Mouse (Mus musculus): ENCODE measurements around the gene Slain1. TPM values are rescaled to one million over a fixed set of nuclear protein-coding genes. Genes with fewer than 3 reads are reported as not detected.

Slain1 gene
- polyA plus RNA-seq, 1 experiment from 2014 or later: 0.28 TPM

GRCm38 (mm10) chr14:103655448-103655847, 5.4 kb downstream of the Slain1 start:
- no peak overlapping the region for H3K4me3 ChIP-seq (ENCODE audit: low read depth, low read length)
- TF ChIP-seq CTCF (IDR thresholded peaks at IDR 0.05; ENCODE audit: low read depth) (no peak), EP300 (IDR thresholded peaks at IDR 0.05; ENCODE audit: low read depth) (no peak)
- no peaks in the 10 kb centered on the region for H3K36me3 ChIP-seq (replicated peaks; ENCODE audit: insufficient read depth, low read length)
- no peak overlapping the region for H3K27ac ChIP-seq (ENCODE audit: low read depth)
- no peak for ATAC-seq
- no peak overlapping the region for H3K9ac ChIP-seq (replicated peaks)
- WGBS (ENCODE audit: insufficient replicate concordance): 73% methylated on average over 5 of the region's 5 CpGs
- peaks cover 14% of the 10 kb centered on the region; the same call in 1 of the 2 replicates for H3K27me3 ChIP-seq (ENCODE audit: insufficient read depth, low read length)
- H3K9me3 ChIP-seq (ENCODE audit: low read length): no peaks in the 10 kb centered on the region
- 0 out of 2 replicates have a peak, but pooled peaks cover 8% of the 10 kb centered on the region for H3K4me1 ChIP-seq (ENCODE audit: insufficient read depth)
- DNase-seq: no peak
- H3K4me2 ChIP-seq (ENCODE audit: low read depth, low read length): no peak overlapping the region

GRCm38 (mm10) chr14:103657876-103658275, 7.8 kb downstream of the Slain1 start:
- DNase-seq (no peak), ATAC-seq (no peak)
- Histone ChIP-seq H3K4me1 (ENCODE audit: insufficient read depth) (no peaks in the 10 kb centered on the region), H3K4me3 (ENCODE audit: low read depth, low read length) (no peak overlapping the region), H3K27me3 (ENCODE audit: insufficient read depth, low read length) (no peaks in the 10 kb centered on the region), H3K4me2 (ENCODE audit: low read depth, low read length) (no peak overlapping the region), H3K9ac (replicated peaks) (no peak overlapping the region), H3K36me3 (replicated peaks; ENCODE audit: insufficient read depth, low read length) (no peaks in the 10 kb centered on the region), H3K9me3 (ENCODE audit: low read length) (no peaks in the 10 kb centered on the region), H3K27ac (ENCODE audit: low read depth) (no peak overlapping the region)
- TF ChIP-seq CTCF (IDR thresholded peaks at IDR 0.05; ENCODE audit: low read depth): no peak
- no peak for TF ChIP-seq EP300 (IDR thresholded peaks at IDR 0.05; ENCODE audit: low read depth)
- 53% methylated on average over 4 of the region's 4 CpGs for WGBS (ENCODE audit: insufficient replicate concordance)

GRCm38 (mm10) chr14:103663026-103663425, 13.0 kb downstream of the Slain1 start:
- Histone ChIP-seq H3K4me2 (ENCODE audit: low read depth, low read length) (no peak overlapping the region), H3K9me3 (ENCODE audit: low read length) (no peaks in the 10 kb centered on the region), H3K27me3 (ENCODE audit: insufficient read depth, low read length) (no peaks in the 10 kb centered on the region), H3K36me3 (replicated peaks; ENCODE audit: insufficient read depth, low read length) (no peaks in the 10 kb centered on the region), H3K4me3 (ENCODE audit: low read depth, low read length) (no peak overlapping the region), H3K27ac (ENCODE audit: low read depth) (no peak overlapping the region), H3K9ac (replicated peaks) (no peak overlapping the region), H3K4me1 (ENCODE audit: insufficient read depth) (no peaks in the 10 kb centered on the region)
- no peak for TF ChIP-seq CTCF (IDR thresholded peaks at IDR 0.05; ENCODE audit: low read depth)
- TF ChIP-seq EP300 (IDR thresholded peaks at IDR 0.05; ENCODE audit: low read depth): no peak
- WGBS (ENCODE audit: insufficient replicate concordance): 81% methylated on average over 7 of the region's 7 CpGs
- no peak for ATAC-seq
- no peak for DNase-seq

- TF ChIP-seq EP300 (IDR thresholded peaks at IDR 0.05; ENCODE audit: low read depth): no peak
- no peak for TF ChIP-seq CTCF (IDR thresholded peaks at IDR 0.05; ENCODE audit: low read depth)
- H3K4me3 ChIP-seq (ENCODE audit: low read depth, low read length): no peak overlapping the region
- ATAC-seq: no peak
- H3K27me3 ChIP-seq (ENCODE audit: insufficient read depth, low read length): no peaks in the 10 kb centered on the region
- DNase-seq: no peak
- no peaks in the 10 kb centered on the region for H3K9me3 ChIP-seq (ENCODE audit: low read length)
- no peaks in the 10 kb centered on the region for H3K4me1 ChIP-seq (ENCODE audit: insufficient read depth)
- no peak overlapping the region for H3K9ac ChIP-seq (replicated peaks)
- WGBS (ENCODE audit: insufficient replicate concordance): 56% methylated on average over 4 of the region's 4 CpGs
- H3K27ac ChIP-seq (ENCODE audit: low read depth): no peak overlapping the region
- H3K4me2 ChIP-seq (ENCODE audit: low read depth, low read length): no peak overlapping the region
- H3K36me3 ChIP-seq (replicated peaks; ENCODE audit: insufficient read depth, low read length): no peaks in the 10 kb centered on the region
Measured at GRCm38 (mm10) chr14:103664391-103664790, 14.4 kb downstream of the Slain1 start.

- Histone ChIP-seq H3K27me3 (ENCODE audit: insufficient read depth, low read length) (no peaks in the 10 kb centered on the region), H3K4me3 (ENCODE audit: low read depth, low read length) (no peak overlapping the region), H3K4me1 (ENCODE audit: insufficient read depth) (no peaks in the 10 kb centered on the region), H3K36me3 (replicated peaks; ENCODE audit: insufficient read depth, low read length) (no peaks in the 10 kb centered on the region), H3K27ac (ENCODE audit: low read depth) (no peak overlapping the region), H3K4me2 (ENCODE audit: low read depth, low read length) (no peak overlapping the region), H3K9ac (replicated peaks) (no peak overlapping the region), H3K9me3 (ENCODE audit: low read length) (no peaks in the 10 kb centered on the region)
- TF ChIP-seq CTCF (IDR thresholded peaks at IDR 0.05; ENCODE audit: low read depth): no peak
- TF ChIP-seq EP300 (IDR thresholded peaks at IDR 0.05; ENCODE audit: low read depth): no peak
- no peak for ATAC-seq
- DNase-seq: no peak
- whole genome bisulfite sequencing (ENCODE audit: insufficient replicate concordance): 60% methylated on average over 8 of the region's 8 CpGs
Measured at GRCm38 (mm10) chr14:103666347-103666954, 16.4 kb downstream of the Slain1 start.

- no peaks in the 10 kb centered on the region for H3K36me3 ChIP-seq (replicated peaks; ENCODE audit: insufficient read depth, low read length)
- H3K9ac ChIP-seq (replicated peaks): no peak overlapping the region
- no peak overlapping the region for H3K27ac ChIP-seq (ENCODE audit: low read depth)
- TF ChIP-seq EP300 (IDR thresholded peaks at IDR 0.05; ENCODE audit: low read depth): no peak
- TF ChIP-seq CTCF (IDR thresholded peaks at IDR 0.05; ENCODE audit: low read depth): no peak
- H3K4me3 ChIP-seq (ENCODE audit: low read depth, low read length): no peak overlapping the region
- H3K9me3 ChIP-seq (ENCODE audit: low read length): no peaks in the 10 kb centered on the region
- 84% methylated on average over 8 of the region's 8 CpGs for WGBS (ENCODE audit: insufficient replicate concordance)
- DNase-seq (no peak), ATAC-seq (no peak)
- H3K4me2 ChIP-seq (ENCODE audit: low read depth, low read length): no peak overlapping the region
- no peaks in the 10 kb centered on the region for H3K4me1 ChIP-seq (ENCODE audit: insufficient read depth)
- H3K27me3 ChIP-seq (ENCODE audit: insufficient read depth, low read length): no peaks in the 10 kb centered on the region
Measured at GRCm38 (mm10) chr14:103667036-103667435, 17.0 kb downstream of the Slain1 start.
